Mouse (Mus musculus): ENCODE measurements around the gene Blm. TPM values are rescaled to one million over a fixed set of nuclear protein-coding genes. Genes with fewer than 3 reads are reported as not detected.

Gene Blm
- polyA plus RNA-seq, 1 experiment from 2014 or later, result 11.3 TPM

GRCm38 (mm10) chr7:80449620-80450091 lies 85.3 kb downstream of the Blm start:
- Histone ChIP-seq H3K36me3 (replicated peaks; ENCODE audit: control insufficient read depth, insufficient read depth) (0 out of 2 replicates have a peak, but pooled peaks cover 6% of the 10 kb centered on the region), H3K9me3 (ENCODE audit: control insufficient read depth, low read length) (no peaks in the 10 kb centered on the region), H3K4me2 (replicated peaks) (no peak overlapping the region), H3K27me3 (ENCODE audit: control insufficient read depth, insufficient read depth, low read length) (no peaks in the 10 kb centered on the region), H3K4me3 (replicated peaks; ENCODE audit: low read length) (no peak overlapping the region), H3K27ac (no peak overlapping the region), H3K9ac (no peak overlapping the region), H3K4me1 (replicated peaks; ENCODE audit: control insufficient read depth, insufficient read depth, low read length) (no peaks in the 10 kb centered on the region)
- DNase-seq (ENCODE audit: low spot score) (no peak), ATAC-seq (ENCODE audit: low FRiP score) (no peak)
- WGBS, result 86% methylated on average over 6 of the region's 6 CpGs

GRCm38 (mm10) chr7:80447336-80447735 lies 87.6 kb downstream of the Blm start:
- Histone ChIP-seq H3K4me2 (replicated peaks) (no peak overlapping the region), H3K27me3 (ENCODE audit: control insufficient read depth, insufficient read depth, low read length) (no peaks in the 10 kb centered on the region), H3K9ac (no peak overlapping the region), H3K9me3 (ENCODE audit: control insufficient read depth, low read length) (no peaks in the 10 kb centered on the region), H3K36me3 (replicated peaks; ENCODE audit: control insufficient read depth, insufficient read depth) (0 out of 2 replicates have a peak, but pooled peaks cover 4% of the 10 kb centered on the region), H3K4me1 (replicated peaks; ENCODE audit: control insufficient read depth, insufficient read depth, low read length) (no peaks in the 10 kb centered on the region), H3K4me3 (replicated peaks; ENCODE audit: low read length) (no peak overlapping the region), H3K27ac (no peak overlapping the region)
- 95% methylated on average over 8 of the region's 8 CpGs for WGBS
- ATAC-seq (ENCODE audit: low FRiP score), result no peak
- DNase-seq (ENCODE audit: low spot score), result no peak

DNA sequence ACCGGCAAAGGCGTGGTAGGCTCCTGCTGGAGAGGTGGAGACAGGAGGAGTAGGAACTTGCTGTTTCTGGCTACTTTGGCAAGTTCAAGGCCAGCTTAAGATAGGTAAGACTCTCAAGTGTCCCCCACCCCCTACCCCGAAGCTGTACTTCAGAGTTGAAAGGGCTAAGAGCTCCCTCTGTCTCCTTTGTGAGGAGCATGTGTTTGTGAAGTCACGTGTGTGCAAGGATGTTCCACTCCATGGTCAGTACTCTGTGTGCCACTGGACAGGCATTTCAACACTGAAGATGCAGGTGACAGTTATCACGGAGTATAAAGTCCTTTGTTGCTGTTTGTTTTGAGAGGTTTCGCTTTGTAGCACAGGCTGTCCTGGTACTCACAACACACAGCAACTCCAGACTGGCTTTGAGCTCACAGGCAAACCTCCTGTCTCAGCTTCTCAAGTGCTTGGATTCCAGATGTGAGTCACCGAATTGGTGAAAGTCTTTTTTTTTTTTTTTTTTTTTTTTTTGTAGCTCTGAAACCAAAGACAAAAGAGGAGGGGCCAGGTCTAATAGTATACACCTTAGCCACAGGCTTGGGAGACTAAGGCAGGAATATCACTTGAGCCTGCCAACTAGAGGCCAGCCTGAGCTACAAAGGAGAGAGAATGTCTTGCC lies 88.6 kb downstream of the Blm start:
- no peaks in the 10 kb centered on the region for H3K27me3 ChIP-seq (ENCODE audit: control insufficient read depth, insufficient read depth, low read length)
- H3K4me2 ChIP-seq (replicated peaks), result no peak overlapping the region
- H3K27ac ChIP-seq, result no peak overlapping the region
- no peak overlapping the region for H3K4me3 ChIP-seq (replicated peaks; ENCODE audit: low read length)
- H3K9ac ChIP-seq, result no peak overlapping the region
- H3K4me1 ChIP-seq (replicated peaks; ENCODE audit: control insufficient read depth, insufficient read depth, low read length), result no peaks in the 10 kb centered on the region
- ATAC-seq (ENCODE audit: low FRiP score), result no peak
- WGBS, result 89% methylated on average over 7 of the region's 7 CpGs
- DNase-seq (ENCODE audit: low spot score), result no peak
- H3K36me3 ChIP-seq (replicated peaks; ENCODE audit: control insufficient read depth, insufficient read depth), result no peaks in the 10 kb centered on the region
- no peaks in the 10 kb centered on the region for H3K9me3 ChIP-seq (ENCODE audit: control insufficient read depth, low read length)

DNA sequence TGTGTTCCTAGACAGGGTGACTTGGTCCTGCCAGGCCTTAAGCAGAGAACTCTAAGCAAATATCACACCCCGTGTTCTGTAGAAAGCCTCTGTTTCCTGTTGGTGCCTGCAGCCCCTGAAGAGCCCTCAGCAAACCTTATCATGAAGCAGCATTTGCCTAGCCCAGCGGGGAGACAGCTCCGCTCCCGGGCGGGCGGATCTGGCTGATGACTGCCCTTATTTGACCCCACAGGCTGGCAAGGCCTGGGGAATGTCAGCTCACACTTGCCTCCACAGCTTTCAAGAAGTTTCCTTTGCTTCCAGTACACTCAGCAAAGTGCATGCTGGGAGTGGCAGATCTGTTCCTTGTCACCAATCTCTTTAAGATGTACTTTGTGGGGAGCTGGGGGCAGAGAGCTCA lies 89.4 kb downstream of the Blm start:
- Histone ChIP-seq H3K27me3 (ENCODE audit: control insufficient read depth, insufficient read depth, low read length) (no peaks in the 10 kb centered on the region), H3K9me3 (ENCODE audit: control insufficient read depth, low read length) (no peaks in the 10 kb centered on the region), H3K9ac (no peak overlapping the region), H3K4me1 (replicated peaks; ENCODE audit: control insufficient read depth, insufficient read depth, low read length) (no peaks in the 10 kb centered on the region), H3K27ac (no peak overlapping the region), H3K36me3 (replicated peaks; ENCODE audit: control insufficient read depth, insufficient read depth) (no peaks in the 10 kb centered on the region), H3K4me2 (replicated peaks) (no peak overlapping the region), H3K4me3 (replicated peaks; ENCODE audit: low read length) (no peak overlapping the region)
- ATAC-seq (ENCODE audit: low FRiP score), result no peak
- DNase-seq (ENCODE audit: low spot score), result no peak
- WGBS, result 72% methylated on average over 6 of the region's 6 CpGs

GRCm38 (mm10) chr7:80444401-80445249 lies 90.3 kb downstream of the Blm start:
- DNase-seq (ENCODE audit: low spot score) (no peak), ATAC-seq (ENCODE audit: low FRiP score) (no peak)
- no peaks in the 10 kb centered on the region for H3K27me3 ChIP-seq (ENCODE audit: control insufficient read depth, insufficient read depth, low read length)
- H3K27ac ChIP-seq, result no peak overlapping the region
- no peak overlapping the region for H3K4me3 ChIP-seq (replicated peaks; ENCODE audit: low read length)
- no peaks in the 10 kb centered on the region for H3K9me3 ChIP-seq (ENCODE audit: control insufficient read depth, low read length)
- no peak overlapping the region for H3K4me2 ChIP-seq (replicated peaks)
- no peaks in the 10 kb centered on the region for H3K36me3 ChIP-seq (replicated peaks; ENCODE audit: control insufficient read depth, insufficient read depth)
- 70% methylated on average over 17 of the region's 17 CpGs for WGBS
- no peak overlapping the region for H3K9ac ChIP-seq
- no peaks in the 10 kb centered on the region for H3K4me1 ChIP-seq (replicated peaks; ENCODE audit: control insufficient read depth, insufficient read depth, low read length)

GRCm38 (mm10) chr7:80443124-80443523 lies 91.8 kb downstream of the Blm start:
- Histone ChIP-seq H3K36me3 (replicated peaks; ENCODE audit: control insufficient read depth, insufficient read depth) (no peaks in the 10 kb centered on the region), H3K27me3 (ENCODE audit: control insufficient read depth, insufficient read depth, low read length) (no peaks in the 10 kb centered on the region), H3K4me2 (replicated peaks) (no peak overlapping the region), H3K27ac (no peak overlapping the region), H3K9me3 (ENCODE audit: control insufficient read depth, low read length) (no peaks in the 10 kb centered on the region), H3K9ac (no peak overlapping the region), H3K4me1 (replicated peaks; ENCODE audit: control insufficient read depth, insufficient read depth, low read length) (no peaks in the 10 kb centered on the region), H3K4me3 (replicated peaks; ENCODE audit: low read length) (no peak overlapping the region)
- ATAC-seq (ENCODE audit: low FRiP score) (no peak), DNase-seq (ENCODE audit: low spot score) (no peak)
- 87% methylated on average over 3 of the region's 3 CpGs for WGBS

GRCm38 (mm10) chr7:80441986-80442904 lies 92.7 kb downstream of the Blm start:
- Histone ChIP-seq H3K4me1 (replicated peaks; ENCODE audit: control insufficient read depth, insufficient read depth, low read length) (no peaks in the 10 kb centered on the region), H3K9me3 (ENCODE audit: control insufficient read depth, low read length) (no peaks in the 10 kb centered on the region), H3K9ac (no peak overlapping the region), H3K27ac (no peak overlapping the region), H3K36me3 (replicated peaks; ENCODE audit: control insufficient read depth, insufficient read depth) (no peaks in the 10 kb centered on the region), H3K4me2 (replicated peaks) (no peak overlapping the region), H3K27me3 (ENCODE audit: control insufficient read depth, insufficient read depth, low read length) (no peaks in the 10 kb centered on the region), H3K4me3 (replicated peaks; ENCODE audit: low read length) (no peak overlapping the region)
- 62% methylated on average over 11 of the region's 11 CpGs for WGBS
- ATAC-seq (ENCODE audit: low FRiP score), result no peak
- no peak for DNase-seq (ENCODE audit: low spot score)

DNA sequence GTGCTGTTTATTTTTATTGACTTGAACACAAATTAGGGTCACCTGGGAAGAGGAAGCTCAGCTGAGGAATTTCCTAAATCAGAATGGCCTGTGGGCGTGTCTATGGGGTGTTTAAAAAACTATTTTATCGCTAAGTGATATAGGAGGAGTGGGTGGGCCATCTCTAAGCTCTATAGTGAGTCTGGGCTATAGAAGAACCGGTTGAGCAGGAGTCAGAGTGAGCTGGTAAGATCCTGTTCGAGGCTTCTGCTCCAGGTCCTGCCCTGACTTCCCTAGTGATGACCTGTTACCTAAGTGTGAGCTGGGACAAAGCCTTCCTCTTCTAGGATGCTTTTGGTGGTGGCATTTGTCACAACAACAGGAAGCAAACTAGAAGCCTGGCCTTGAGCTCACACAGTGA lies 94.2 kb downstream of the Blm start:
- no peak overlapping the region for H3K4me2 ChIP-seq (replicated peaks)
- ATAC-seq (ENCODE audit: low FRiP score) (no peak), DNase-seq (ENCODE audit: low spot score) (no peak)
- 80% methylated on average over 4 of the region's 4 CpGs for WGBS
- no peaks in the 10 kb centered on the region for H3K36me3 ChIP-seq (replicated peaks; ENCODE audit: control insufficient read depth, insufficient read depth)
- no peaks in the 10 kb centered on the region for H3K4me1 ChIP-seq (replicated peaks; ENCODE audit: control insufficient read depth, insufficient read depth, low read length)
- no peaks in the 10 kb centered on the region for H3K27me3 ChIP-seq (ENCODE audit: control insufficient read depth, insufficient read depth, low read length)
- H3K9ac ChIP-seq, result no peak overlapping the region
- H3K9me3 ChIP-seq (ENCODE audit: control insufficient read depth, low read length), result no peaks in the 10 kb centered on the region
- H3K4me3 ChIP-seq (replicated peaks; ENCODE audit: low read length), result no peak overlapping the region
- H3K27ac ChIP-seq, result no peak overlapping the region

Data from hindbrain, embryonic 14.5 days (tissue).